Mouse (Mus musculus) layer of hippocampus, postnatal 14 days (tissue): ENCODE data around the gene Dcaf6. TPM values are rescaled to one million over a fixed set of nuclear protein-coding genes. Genes with fewer than 3 reads are reported as not detected.

Experiments
- DNase-seq, 2 experiments: peaks; one replicate each; pipeline ENCODE4 v3.0.0; 2021 to 2022; ENCODE audit warnings: low spot score in 2 of 2, mixed read lengths in 1 of 2
- long read RNA-seq, 2 experiments: library from polyadenylated mRNA; stranded (forward); transcript quantifications; one replicate each; pipeline ENCODE4 v2.0.0; 2021
- total RNA-seq, 2 experiments: library from RNA; stranded (reverse); gene quantifications; 2 replicates each; pipeline ENCODE4 v1.2.3; 2021

The Dcaf6 gene
- 10 to 100 TPM; 78.1 to 91.7 TPM for total RNA-seq
- long read RNA-seq, experiment 1, full-length matches to known transcripts, result 13 of 25 reads
- long read RNA-seq, experiment 1, partial matches to known transcripts, result 2 of 25 reads
- long read RNA-seq, experiment 1, other reads (novel, unspliced or antisense), result 10 of 25 reads
- long read RNA-seq, experiment 2, full-length matches to known transcripts, result 12 of 26 reads
- long read RNA-seq, experiment 2, partial matches to known transcripts, result 5 of 26 reads
- long read RNA-seq, experiment 2, other reads (novel, unspliced or antisense), result 9 of 26 reads

GRCm38 (mm10) chr1:165460360-165460800 is at the start of gene Dcaf6, which contains the start of gene Mpc2:
Gene Dcaf6 (minus strand): TSS chr1:165460475.
Gene Mpc2 (plus strand): TSS chr1:165460637.
- DNase-seq, result peak; percentile 99

GRCm38 (mm10) chr1:165506303-165506702 is 46.0 kb upstream of the Dcaf6 start:
- DNase-seq, result no peak

- DNase-seq, result no peak
Measured at GRCm38 (mm10) chr1:165503307-165504024, 43.2 kb upstream of the Dcaf6 start.

GRCm38 (mm10) chr1:165498856-165499255 is 38.6 kb upstream of the Dcaf6 start:
- DNase-seq, result no peak

GRCm38 (mm10) chr1:165489197-165489596 is 28.9 kb upstream of the Dcaf6 start:
- no peak for DNase-seq

- no peak for DNase-seq
Measured at GRCm38 (mm10) chr1:165486108-165486507, 25.8 kb upstream of the Dcaf6 start.

GRCm38 (mm10) chr1:165484688-165485233 is 24.5 kb upstream of the Dcaf6 start, which contains the start of gene Adcy10:
Gene Adcy10 (plus strand): TSS chr1:165485183.
- DNase-seq, result no peak

GRCm38 (mm10) chr1:165471490-165471889 is 11.2 kb upstream of the Dcaf6 start:
- DNase-seq, result no peak

GRCm38 (mm10) chr1:165469717-165470116 is 9.4 kb upstream of the Dcaf6 start:
- no peak for DNase-seq

- no peak for DNase-seq
Measured at GRCm38 (mm10) chr1:165468971-165469370, 8.7 kb upstream of the Dcaf6 start.

- no peak for DNase-seq
Measured at GRCm38 (mm10) chr1:165464574-165464973, 4.3 kb upstream of the Dcaf6 start.

- DNase-seq, result no peak
Measured at GRCm38 (mm10) chr1:165462861-165463260, 2.6 kb upstream of the Dcaf6 start.

GRCm38 (mm10) chr1:165461681-165462080 is 1.4 kb upstream of the Dcaf6 start:
- no peak for DNase-seq

- peak; percentile 98 to 99 for DNase-seq
Measured at GRCm38 (mm10) chr1:165460801-165461377, 614 bp upstream of the Dcaf6 start.

GRCm38 (mm10) chr1:165459503-165460181 is 633 bp downstream of the Dcaf6 start:
- peak; percentile 36 to 43 for DNase-seq

GRCm38 (mm10) chr1:165459041-165459502 is 1.2 kb downstream of the Dcaf6 start:
- DNase-seq, result no peak

GRCm38 (mm10) chr1:165441719-165442118 is 18.6 kb downstream of the Dcaf6 start:
- no peak for DNase-seq

- no peak for DNase-seq
Measured at GRCm38 (mm10) chr1:165441201-165441600, 19.1 kb downstream of the Dcaf6 start.

- no peak for DNase-seq
Measured at GRCm38 (mm10) chr1:165440788-165441187, 19.5 kb downstream of the Dcaf6 start.

- no peak for DNase-seq
Measured at GRCm38 (mm10) chr1:165438289-165439021, 21.8 kb downstream of the Dcaf6 start.
